Mouse (Mus musculus) heart, adult 2 months (tissue): ENCODE data around the gene 2300009A05Rik. TPM values are rescaled to one million over a fixed set of nuclear protein-coding genes. Genes with fewer than 3 reads are reported as not detected.

ENCODE experiments used
- DNase-seq, 2 experiments: peaks; one replicate each; pipeline ENCODE4 v3.0.0; 2021
- H3K27ac ChIP-seq: fragments of 200-600 bp; 2 replicates; pipeline ENCODE4 v1.8.1; 2022
- H3K27me3 ChIP-seq: fragments of 200-500 bp; 2 replicates; pipeline ENCODE4 v1.6.1; 2012; ENCODE audit warnings: mild to moderate bottlenecking, low read length, inconsistent platforms, mixed read lengths; ENCODE audit not compliant: control insufficient read depth, insufficient read depth
- H3K36me3 ChIP-seq: fragments of 200-500 bp; 2 replicates; pipeline ENCODE4 v1.6.1; 2012; ENCODE audit warnings: low read length, inconsistent platforms; ENCODE audit not compliant: control insufficient read depth, insufficient read depth
- H3K4me1 ChIP-seq: fragments of 200-500 bp; 2 replicates; pipeline ENCODE4 v1.6.1; 2011; ENCODE audit warnings: low read length; ENCODE audit not compliant: control insufficient read depth, insufficient read depth
- H3K4me3 ChIP-seq: fragments of 200-600 bp; 2 replicates; pipeline ENCODE4 v1.8.1; 2022
- H3K79me2 ChIP-seq: fragments of 200-500 bp; replicated peaks from 2 replicates; pipeline ENCODE4 v1.6.1; 2012; ENCODE audit warnings: mild to moderate bottlenecking, inconsistent platforms, low read length, moderate library complexity, mixed read lengths; ENCODE audit not compliant: control insufficient read depth, insufficient read depth
- H3K9ac ChIP-seq: fragments of 200-500 bp; 2 replicates; pipeline ENCODE4 v1.6.1; 2012; ENCODE audit warnings: low read depth, mild to moderate bottlenecking, control low read depth, inconsistent platforms, low read length, mixed read lengths
- CTCF ChIP-seq: fragments of 200-600 bp; IDR thresholded peaks from 2 replicates; pipeline ENCODE4 v1.8.1; 2022; ENCODE audit warnings: antibody characterized with exemption, mild to moderate bottlenecking, moderate library complexity
- EP300 ChIP-seq: fragments of 200-500 bp; IDR thresholded peaks from 2 replicates; pipeline ENCODE4 v1.6.1; 2011; ENCODE audit warnings: low read depth, low read length, control low read depth; ENCODE audit not compliant: insufficient read depth
- POLR2A ChIP-seq: fragments of 200-500 bp; IDR thresholded peaks from 2 replicates; pipeline ENCODE4 v1.6.1; 2011; ENCODE audit warnings: mild to moderate bottlenecking, low read depth, low read length, control low read depth; ENCODE audit not compliant: insufficient read depth
- WGBS: fragments of 180-500 bp; shearing (Covaris S2); methylation state at CpG from one replicate; pipeline ENCODE4 v1.1.7; 2018; 5-methylcytosine and 5-hydroxymethylcytosine counted together
- intact Hi-C: fragments of 180-260 bp; cut with DNase I; formaldehyde crosslinking; loops from one replicate; pipeline ENCODE4 v1.15.1; 2025
- long read RNA-seq: library from polyadenylated mRNA; stranded (forward); transcript quantifications from one replicate; pipeline ENCODE4 v2.0.0, GENCODE M21; 2021
- polyA plus RNA-seq: library from polyadenylated mRNA; depleted of rRNA; stranded (reverse); fragments of >200 nt; gene quantifications from 2 replicates; pipeline ENCODE4 v1.2.3, GENCODE M21; 2012; rRNA removed
- total RNA-seq, 2 experiments: library from RNA; stranded (reverse); gene quantifications; 2 replicates each; pipeline ENCODE4 v1.2.3; 2021

2300009A05Rik gene
- total RNA-seq = 10 to 100 TPM; 30.7 to 34.4 TPM
- 31.2 and 55.5 TPM in 2 replicates for polyA plus RNA-seq
- long read RNA-seq, transcript 2300009A05Rik-201 (2 exons, 595 nt) = major isoform, 31 of 32 reads
- long read RNA-seq, partial matches to known transcripts = 0 of 32 reads
- long read RNA-seq, other reads (novel, unspliced or antisense) = 0 of 32 reads

GRCm38 (mm10) chr9:63398611-63399462 lies at the start of gene 2300009A05Rik:
TSS of gene 2300009A05Rik (minus strand) at chr9:63399246.
- peak within 1 kb of the TSS; percentile 93 for H3K27ac ChIP-seq
- intact Hi-C loops = loop anchor here (1.0 to 10.0 kb wide), 3 partner anchors 22 to 267 kb away; partner anchors contain the start of genes Aagab, Iqch and Map2k5
- H3K4me1 ChIP-seq = peaks cover 6% of the 10 kb centered on the region
- peak within 1 kb of the TSS; percentile 77 for H3K4me3 ChIP-seq
- H3K27me3 ChIP-seq = no peaks in the 10 kb centered on the region
- H3K9ac ChIP-seq = peak within 1 kb of the TSS; percentile 88
- peak; percentile 98 for DNase-seq
- H3K79me2 ChIP-seq = no peaks in the 10 kb centered on the region
- TF ChIP-seq POLR2A (peak; percentile 83; the same call in 1 of the 2 replicates), EP300 (no peak), CTCF (peak; percentile 28)
- under 1% methylated on average over 72 of the region's 74 CpGs for WGBS
- peaks cover 10% of the 10 kb centered on the region for H3K36me3 ChIP-seq

GRCm38 (mm10) chr9:63443695-63444094 lies 44.6 kb upstream of the 2300009A05Rik start:
- H3K4me1 ChIP-seq = no peaks in the 10 kb centered on the region
- H3K9ac ChIP-seq = no peak overlapping the region
- H3K27me3 ChIP-seq = no peaks in the 10 kb centered on the region
- no peak overlapping the region for H3K4me3 ChIP-seq
- TF ChIP-seq CTCF (no peak), POLR2A (no peak), EP300 (no peak)
- no peak overlapping the region for H3K27ac ChIP-seq
- 66% methylated on average over 6 of the region's 6 CpGs for WGBS
- no peaks in the 10 kb centered on the region for H3K79me2 ChIP-seq
- no peak for DNase-seq
- intact Hi-C loops = no loop called here
- no peaks in the 10 kb centered on the region for H3K36me3 ChIP-seq

- intact Hi-C loops = no loop called here
- Histone ChIP-seq H3K79me2 (no peaks in the 10 kb centered on the region), H3K4me3 (no peak overlapping the region), H3K4me1 (no peaks in the 10 kb centered on the region), H3K36me3 (no peaks in the 10 kb centered on the region), H3K27me3 (no peaks in the 10 kb centered on the region), H3K27ac (no peak overlapping the region), H3K9ac (no peak overlapping the region)
- no peak for DNase-seq
- WGBS = 77% methylated on average over 1 of the region's 1 CpGs
- TF ChIP-seq CTCF (no peak), EP300 (no peak), POLR2A (no peak)
Observed at GRCm38 (mm10) chr9:63430652-63431051, 31.6 kb upstream of the 2300009A05Rik start.

- TF ChIP-seq POLR2A (no peak), CTCF (peak; percentile 41)
- intact Hi-C loops = loop anchor here (1.0 kb wide), 1 partner anchor 285 kb away; no protein-coding TSS in a partner anchor
- no peak overlapping the region for H3K27ac ChIP-seq
- WGBS = 59% methylated on average over 9 of the region's 9 CpGs
- no peaks in the 10 kb centered on the region for H3K27me3 ChIP-seq
- no peaks in the 10 kb centered on the region for H3K79me2 ChIP-seq
- DNase-seq = no peak
- H3K4me3 ChIP-seq = no peak overlapping the region
- no peak overlapping the region for H3K9ac ChIP-seq
- H3K36me3 ChIP-seq = no peaks in the 10 kb centered on the region
- H3K4me1 ChIP-seq = no peaks in the 10 kb centered on the region
Observed at GRCm38 (mm10) chr9:63421096-63421736, 22.2 kb upstream of the 2300009A05Rik start.

GRCm38 (mm10) chr9:63420396-63420795 lies 21.4 kb upstream of the 2300009A05Rik start:
- H3K4me1 ChIP-seq = no peaks in the 10 kb centered on the region
- intact Hi-C loops = no loop called here
- H3K9ac ChIP-seq = no peak overlapping the region
- TF ChIP-seq CTCF (no peak), EP300 (no peak)
- H3K79me2 ChIP-seq = no peaks in the 10 kb centered on the region
- H3K27ac ChIP-seq = no peak overlapping the region
- no peak overlapping the region for H3K4me3 ChIP-seq
- no peaks in the 10 kb centered on the region for H3K36me3 ChIP-seq
- H3K27me3 ChIP-seq = no peaks in the 10 kb centered on the region
- 56% methylated on average over 6 of the region's 6 CpGs for WGBS
- DNase-seq = no peak

- Histone ChIP-seq H3K27ac (no peak overlapping the region), H3K79me2 (no peaks in the 10 kb centered on the region), H3K36me3 (peaks cover 10% of the 10 kb centered on the region), H3K27me3 (no peaks in the 10 kb centered on the region), H3K9ac (no peak overlapping the region), H3K4me1 (peaks cover 6% of the 10 kb centered on the region), H3K4me3 (no peak overlapping the region)
- no peak for DNase-seq
- TF ChIP-seq POLR2A = no peak
- TF ChIP-seq CTCF = no peak
- TF ChIP-seq EP300 = no peak
- intact Hi-C loops = no loop called here
- 69% methylated on average over 1 of the region's 1 CpGs for WGBS
Observed at GRCm38 (mm10) chr9:63400176-63400575, 1.1 kb upstream of the 2300009A05Rik start.
